Mouse (Mus musculus): ENCODE data around the gene Kcnk2.

The Kcnk2 gene

GRCm38 (mm10) chr1:189402223-189402943, at the start of gene Kcnk2:
TSS of gene Kcnk2 (minus strand) at chr1:189402273.
- DNase-seq (ENCODE audit: low spot score): no peak

- DNase-seq (ENCODE audit: low spot score): no peak
Measured at GRCm38 (mm10) chr1:189440741-189441140, 38.7 kb upstream of the Kcnk2 start.

- DNase-seq (ENCODE audit: low spot score): no peak
Measured at GRCm38 (mm10) chr1:189437126-189437525, 35.1 kb upstream of the Kcnk2 start.

GRCm38 (mm10) chr1:189435452-189435851, 33.4 kb upstream of the Kcnk2 start:
- no peak for DNase-seq (ENCODE audit: low spot score)

GRCm38 (mm10) chr1:189431479-189431878, 29.4 kb upstream of the Kcnk2 start:
- DNase-seq (ENCODE audit: low spot score): no peak

GRCm38 (mm10) chr1:189430534-189430933, 28.5 kb upstream of the Kcnk2 start:
- no peak for DNase-seq (ENCODE audit: low spot score)

- no peak for DNase-seq (ENCODE audit: low spot score)
Measured at GRCm38 (mm10) chr1:189429566-189429965, 27.5 kb upstream of the Kcnk2 start.

GRCm38 (mm10) chr1:189426252-189426651, 24.2 kb upstream of the Kcnk2 start:
- no peak for DNase-seq (ENCODE audit: low spot score)

GRCm38 (mm10) chr1:189419914-189420313, 17.8 kb upstream of the Kcnk2 start:
- no peak for DNase-seq (ENCODE audit: low spot score)

GRCm38 (mm10) chr1:189409906-189410305, 7.8 kb upstream of the Kcnk2 start:
- DNase-seq (ENCODE audit: low spot score): no peak

GRCm38 (mm10) chr1:189405221-189405620, 3.1 kb upstream of the Kcnk2 start:
- peak; percentile 21 for DNase-seq (ENCODE audit: low spot score)

- no peak for DNase-seq (ENCODE audit: low spot score)
Measured at GRCm38 (mm10) chr1:189403546-189403945, 1.5 kb upstream of the Kcnk2 start.

GRCm38 (mm10) chr1:189403139-189403538, 1.1 kb upstream of the Kcnk2 start:
- DNase-seq (ENCODE audit: low spot score): no peak

- DNase-seq (ENCODE audit: low spot score): no peak
Measured at GRCm38 (mm10) chr1:189386848-189387247, 15.2 kb downstream of the Kcnk2 start.

GRCm38 (mm10) chr1:189386141-189386540, 15.9 kb downstream of the Kcnk2 start:
- no peak for DNase-seq (ENCODE audit: low spot score)

- no peak for DNase-seq (ENCODE audit: low spot score)
Measured at GRCm38 (mm10) chr1:189367722-189368121, 34.4 kb downstream of the Kcnk2 start.

- peak; percentile 12 for DNase-seq (ENCODE audit: low spot score)
Measured at GRCm38 (mm10) chr1:189364188-189364587, 37.9 kb downstream of the Kcnk2 start.

GRCm38 (mm10) chr1:189362579-189362978, 39.5 kb downstream of the Kcnk2 start:
- DNase-seq (ENCODE audit: low spot score): no peak

- DNase-seq (ENCODE audit: low spot score): peak; percentile 44
Measured at GRCm38 (mm10) chr1:189359699-189360098, 42.4 kb downstream of the Kcnk2 start.

- peak; percentile 14 for DNase-seq (ENCODE audit: low spot score)
Measured at GRCm38 (mm10) chr1:189353887-189354286, 48.2 kb downstream of the Kcnk2 start.

GRCm38 (mm10) chr1:189351804-189352203, 50.3 kb downstream of the Kcnk2 start:
- no peak for DNase-seq (ENCODE audit: low spot score)

GRCm38 (mm10) chr1:189349205-189349604, 52.9 kb downstream of the Kcnk2 start:
- no peak for DNase-seq (ENCODE audit: low spot score)

- DNase-seq (ENCODE audit: low spot score): no peak
Measured at GRCm38 (mm10) chr1:189345166-189345565, 56.9 kb downstream of the Kcnk2 start.
